Mouse (Mus musculus): ENCODE measurements around the gene Hist1h3g.

The Hist1h3g gene

DNA sequence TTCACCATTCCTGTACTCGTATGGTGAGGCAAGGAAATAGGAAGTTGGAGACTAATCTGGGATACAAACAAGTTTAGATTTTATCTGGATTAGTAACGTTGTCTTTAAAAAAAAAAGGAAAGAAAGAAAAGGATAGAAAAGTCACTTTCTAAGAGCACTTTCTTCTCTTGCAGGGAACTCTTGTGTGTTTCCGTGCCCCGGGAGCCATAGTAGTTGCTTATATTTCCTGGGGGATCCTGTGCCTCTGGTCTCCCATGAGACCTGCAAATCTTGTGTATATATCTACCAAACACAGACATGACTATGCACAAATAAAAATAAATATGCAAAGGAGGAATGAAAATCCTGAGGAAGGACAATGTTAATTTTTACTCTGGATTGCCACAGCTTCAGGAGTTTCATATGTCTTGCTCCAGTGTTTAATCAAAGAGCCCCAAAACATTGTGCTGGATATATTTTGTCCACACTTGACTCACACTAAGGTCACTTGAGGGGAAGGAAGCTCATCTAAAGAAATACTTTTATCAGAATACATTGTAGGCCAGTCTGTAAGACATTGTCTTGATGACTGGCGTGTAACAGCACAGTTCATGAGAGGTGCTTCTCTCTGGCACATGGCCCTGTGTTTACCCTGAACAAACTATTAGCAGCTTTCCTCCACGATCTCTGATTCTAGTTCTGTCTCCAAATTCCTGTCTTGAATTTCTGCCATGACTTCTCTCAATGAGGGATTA lies 41.9 kb downstream of the Hist1h3g start:
- DNase-seq (ENCODE audit: low spot score) = no peak

DNA sequence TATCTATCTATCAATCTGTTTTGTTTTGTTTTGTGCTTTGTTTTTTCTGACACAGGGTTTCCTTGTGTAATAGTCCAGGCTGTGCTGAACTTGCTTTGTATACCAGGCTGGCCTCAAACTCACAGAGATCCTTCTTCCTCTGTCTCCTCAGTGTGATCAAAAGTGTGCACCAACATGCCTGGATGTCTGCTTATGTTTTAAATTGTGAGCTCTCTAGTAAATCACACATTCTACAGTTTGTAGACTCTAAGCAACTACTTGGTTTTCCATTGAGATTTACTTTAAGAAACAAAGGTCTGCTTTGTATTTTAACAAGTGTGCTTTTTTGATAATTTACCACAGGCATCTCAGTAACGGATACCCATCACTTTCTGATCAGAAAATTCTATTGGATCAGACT lies 42.6 kb downstream of the Hist1h3g start:
- no peak for DNase-seq (ENCODE audit: low spot score)

DNA sequence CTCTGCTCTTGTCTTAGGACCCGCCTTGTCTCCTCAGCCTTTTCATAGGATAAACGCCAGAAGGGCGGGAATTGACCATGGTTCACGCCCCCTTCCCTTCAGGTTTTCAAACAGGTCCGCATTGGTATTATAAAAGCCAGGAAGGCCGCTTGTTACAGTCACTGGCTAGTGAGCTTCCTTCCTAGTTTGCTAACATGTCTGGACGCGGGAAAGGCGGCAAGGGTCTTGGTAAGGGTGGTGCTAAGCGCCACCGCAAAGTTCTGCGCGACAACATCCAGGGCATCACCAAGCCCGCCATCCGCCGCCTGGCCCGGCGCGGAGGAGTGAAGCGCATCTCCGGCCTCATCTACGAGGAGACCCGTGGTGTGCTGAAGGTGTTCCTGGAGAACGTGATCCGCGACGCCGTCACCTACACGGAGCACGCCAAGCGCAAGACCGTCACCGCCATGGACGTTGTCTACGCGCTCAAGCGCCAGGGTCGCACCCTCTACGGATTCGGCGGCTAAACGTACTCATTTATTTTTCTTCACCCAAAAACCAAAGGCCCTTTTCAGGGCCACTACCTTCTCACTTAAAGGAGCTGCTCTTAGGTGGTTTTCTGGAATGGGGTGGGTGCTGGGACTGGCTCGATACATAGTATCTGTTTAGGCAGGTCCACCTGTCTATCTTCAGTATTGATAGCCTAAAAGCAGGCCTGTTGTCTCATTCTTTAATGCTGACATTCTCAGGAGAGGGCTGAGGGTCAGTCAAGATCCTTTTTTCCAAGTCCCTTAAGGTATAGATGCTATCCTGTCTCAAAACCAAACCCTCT lies 46.4 kb downstream of the Hist1h3g start, which contains the start of gene Hist1h4d:
TSS of gene Hist1h4d (plus strand) at position 191 of the 811 bp plus-strand sequence.
- peak; percentile 99 for DNase-seq (ENCODE audit: low spot score)

DNA sequence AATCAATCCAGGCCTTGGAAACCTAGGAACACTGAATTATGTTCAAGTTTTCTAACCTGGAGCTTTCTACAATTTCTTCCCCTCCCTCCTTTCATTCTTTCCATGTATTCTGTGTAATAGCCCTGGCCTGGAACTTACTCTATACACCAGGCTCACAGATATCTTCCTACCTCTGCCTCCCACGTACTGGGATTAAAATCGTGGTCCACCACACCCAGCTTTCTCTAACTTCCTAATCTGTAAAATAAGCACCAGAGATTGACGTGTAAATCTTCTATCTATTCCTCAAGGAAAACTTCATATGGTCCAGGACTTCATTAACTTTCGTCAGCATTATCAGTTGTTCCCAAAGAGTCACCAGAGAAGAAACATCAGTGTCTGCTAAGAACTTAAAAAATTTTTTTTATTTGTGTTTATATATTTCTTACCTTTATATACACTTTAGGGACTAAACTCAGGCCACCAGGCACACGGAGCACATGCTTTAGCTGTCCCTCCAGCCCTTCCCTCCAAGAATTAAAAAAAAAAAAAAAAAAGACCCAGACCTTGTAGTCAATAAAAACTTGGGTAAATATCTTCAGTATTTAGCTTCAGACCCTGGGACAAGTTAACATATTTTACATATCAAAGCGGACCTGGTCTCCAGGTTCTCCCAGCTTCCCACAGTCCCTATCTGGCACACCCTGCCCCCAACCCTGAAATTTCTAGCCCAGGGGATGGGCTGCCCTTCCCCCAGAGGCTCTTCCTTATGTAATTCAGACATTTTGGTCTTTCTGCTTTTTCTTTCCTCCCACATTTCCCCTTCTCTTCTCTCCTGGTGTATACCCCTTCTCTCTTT lies 47.2 kb downstream of the Hist1h3g start:
- DNase-seq (ENCODE audit: low spot score) = peak; percentile 52

DNA sequence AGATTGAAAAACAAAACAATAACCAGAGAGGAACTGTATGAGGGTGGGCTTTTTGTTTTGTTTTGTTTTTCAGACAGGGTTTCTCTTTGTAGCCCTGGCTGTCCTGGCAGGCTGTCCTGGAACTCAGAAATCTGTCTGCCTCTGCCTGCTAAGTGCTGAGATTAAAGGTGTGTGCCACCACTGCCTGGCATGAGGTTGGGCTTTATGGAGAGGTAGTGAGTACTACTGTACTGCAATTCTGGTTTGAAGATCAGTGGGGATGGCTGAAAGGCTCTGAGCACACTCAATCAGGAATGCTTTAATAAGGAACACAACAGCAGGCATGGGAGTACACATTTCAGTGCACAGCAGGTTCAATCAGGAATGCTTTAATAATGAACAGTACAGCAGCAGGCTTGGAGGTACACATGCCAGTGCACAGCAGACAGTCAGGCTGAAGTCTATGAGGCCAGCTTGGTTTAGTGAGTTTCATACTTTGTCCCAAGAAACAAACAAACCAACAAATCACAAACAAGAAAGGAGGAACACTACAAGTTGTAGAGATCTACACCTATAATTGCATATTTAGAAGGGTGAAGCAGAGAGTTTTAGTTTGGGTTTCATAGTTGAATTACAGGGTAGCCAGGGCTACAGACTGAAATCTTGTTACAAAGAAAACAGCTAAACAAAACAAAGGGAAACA lies 48.3 kb downstream of the Hist1h3g start:
- peak; percentile 47 for DNase-seq (ENCODE audit: low spot score)

DNA sequence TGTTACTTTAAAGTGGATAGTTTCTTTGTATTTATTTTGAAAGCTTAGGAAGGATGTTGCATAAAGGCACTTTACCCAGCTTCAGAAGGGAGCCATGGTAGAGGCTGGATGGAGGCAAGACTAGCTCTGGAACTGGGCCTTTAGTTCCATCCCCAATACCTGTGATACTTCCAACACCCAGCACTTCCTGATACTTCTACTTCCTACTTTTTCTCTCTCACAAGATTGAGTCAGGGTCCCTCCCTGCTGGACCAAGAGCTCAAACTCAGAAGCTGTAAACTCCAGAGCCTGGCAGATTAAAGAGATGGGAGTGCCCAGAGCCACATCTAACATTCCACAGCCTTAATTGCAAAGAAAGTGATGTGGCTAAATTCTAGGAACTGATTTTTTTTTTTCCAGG lies 49.1 kb downstream of the Hist1h3g start:
- peak; percentile 45 for DNase-seq (ENCODE audit: low spot score)

DNA sequence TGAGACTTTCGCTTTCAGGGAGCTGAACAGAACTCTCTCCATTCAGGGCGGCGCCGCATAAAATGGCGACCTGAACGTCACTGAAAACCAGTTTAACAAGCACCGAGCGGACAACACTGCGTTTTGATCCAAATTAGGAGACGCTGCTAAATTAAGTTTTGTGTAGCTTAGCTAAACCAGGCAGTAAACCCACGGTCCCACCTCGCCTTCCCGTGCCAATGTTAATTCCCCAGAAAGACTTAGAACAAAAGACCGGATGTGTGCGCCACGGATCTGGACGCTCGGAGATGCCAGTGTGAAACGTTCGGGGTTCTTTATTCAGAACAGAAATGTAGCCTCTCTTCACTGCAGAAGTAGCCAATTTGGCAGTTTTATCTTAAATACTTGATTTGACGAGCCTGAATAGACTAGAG lies 49.8 kb downstream of the Hist1h3g start:
- DNase-seq (ENCODE audit: low spot score) = peak; percentile 75
